Mouse (Mus musculus) embryo, embryonic 11 days (tissue): Measurements from ENCODE around the gene Slco2a1.

ENCODE experiments used
- DNase-seq: peaks from one replicate; pipeline ENCODE4 v3.0.0-alpha.2; 2015

The Slco2a1 gene

DNA sequence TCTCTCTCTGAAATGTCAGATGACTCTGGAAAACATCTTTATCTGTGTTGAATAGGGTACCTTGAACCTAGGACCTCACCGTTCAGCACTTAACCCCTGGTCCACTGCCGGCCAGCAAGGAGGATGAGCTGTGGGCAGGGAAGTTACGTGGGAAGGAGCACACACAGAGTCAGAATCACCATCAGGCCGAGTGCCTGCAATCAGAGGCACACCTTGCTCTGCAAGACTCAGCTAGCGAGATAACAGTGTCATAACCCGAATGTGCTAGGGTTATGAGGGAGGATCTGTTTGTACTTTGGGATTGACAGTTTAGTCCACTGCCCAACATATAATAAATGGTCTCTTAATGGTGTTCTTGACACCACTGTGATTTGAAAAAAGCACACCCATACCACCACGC lies 50.2 kb downstream of the Slco2a1 start:
- DNase-seq: no peak

GRCm38 (mm10) chr9:103040581-103040980 lies 52.1 kb downstream of the Slco2a1 start:
- no peak for DNase-seq

DNA sequence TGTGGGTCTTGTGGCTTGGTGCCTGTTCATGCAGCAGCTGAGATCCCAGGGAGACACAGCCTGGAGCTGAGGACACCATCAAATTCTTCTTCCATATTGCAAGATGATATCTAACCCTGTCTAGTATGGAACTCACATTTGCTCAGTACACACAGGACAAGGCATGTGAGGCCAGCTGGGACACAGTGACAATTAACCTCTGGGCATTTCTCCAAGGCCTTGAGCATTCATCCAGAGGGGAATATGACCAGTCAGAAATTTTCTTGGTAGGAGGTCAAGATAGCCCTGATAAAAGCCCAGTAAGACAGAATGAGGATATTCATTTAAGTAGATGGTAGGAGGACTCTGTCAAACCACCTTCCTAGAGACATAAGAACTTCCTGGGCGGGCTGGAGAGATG lies 56.9 kb downstream of the Slco2a1 start:
- DNase-seq: no peak

GRCm38 (mm10) chr9:103049049-103049511 lies 60.6 kb downstream of the Slco2a1 start:
- DNase-seq: no peak

GRCm38 (mm10) chr9:103053829-103054228 lies 65.3 kb downstream of the Slco2a1 start:
- DNase-seq: no peak

- DNase-seq: peak; percentile 4
These were observed 66.5 kb downstream of the Slco2a1 start for GRCm38 (mm10) chr9:103055061-103055460.

DNA sequence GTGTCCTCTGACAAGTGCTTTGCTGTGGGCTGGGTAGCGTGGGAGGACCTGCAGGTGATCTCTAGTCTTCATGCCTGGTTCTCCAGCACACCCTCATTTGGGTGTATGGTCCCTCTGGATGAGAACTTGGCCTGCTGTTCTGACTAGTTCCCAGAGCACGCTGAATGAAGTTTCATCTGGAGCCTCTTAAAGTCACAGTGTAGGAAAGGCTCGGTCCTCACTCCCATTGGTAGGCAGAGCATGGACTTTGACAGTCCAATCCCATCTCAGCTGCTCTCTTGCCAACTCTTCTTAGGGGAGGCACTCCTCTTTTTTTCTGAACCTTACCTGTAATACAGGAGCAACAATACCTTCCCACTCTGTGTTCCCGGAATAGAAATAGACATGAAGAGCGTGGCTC lies 67.7 kb downstream of the Slco2a1 start:
- no peak for DNase-seq

DNA sequence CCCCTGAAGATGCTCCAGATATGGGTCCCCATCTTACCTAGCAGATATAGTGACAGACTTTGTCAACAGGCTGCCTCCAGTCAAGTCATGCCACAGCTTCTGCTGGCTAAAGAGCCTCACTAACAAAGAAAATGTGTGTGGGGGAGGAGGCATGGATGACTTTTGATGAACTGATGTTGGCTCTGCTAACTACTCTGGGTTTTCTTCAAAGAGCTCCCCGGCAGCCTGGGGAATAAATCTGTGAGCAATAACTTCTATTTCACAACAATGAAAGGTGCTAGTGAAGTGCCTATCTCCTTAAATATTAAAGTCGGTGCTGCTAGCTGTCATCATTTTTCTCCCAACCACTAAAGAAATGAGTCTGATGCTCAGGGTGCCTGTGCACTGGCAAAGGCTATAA lies 72.0 kb downstream of the Slco2a1 start:
- DNase-seq: no peak

DNA sequence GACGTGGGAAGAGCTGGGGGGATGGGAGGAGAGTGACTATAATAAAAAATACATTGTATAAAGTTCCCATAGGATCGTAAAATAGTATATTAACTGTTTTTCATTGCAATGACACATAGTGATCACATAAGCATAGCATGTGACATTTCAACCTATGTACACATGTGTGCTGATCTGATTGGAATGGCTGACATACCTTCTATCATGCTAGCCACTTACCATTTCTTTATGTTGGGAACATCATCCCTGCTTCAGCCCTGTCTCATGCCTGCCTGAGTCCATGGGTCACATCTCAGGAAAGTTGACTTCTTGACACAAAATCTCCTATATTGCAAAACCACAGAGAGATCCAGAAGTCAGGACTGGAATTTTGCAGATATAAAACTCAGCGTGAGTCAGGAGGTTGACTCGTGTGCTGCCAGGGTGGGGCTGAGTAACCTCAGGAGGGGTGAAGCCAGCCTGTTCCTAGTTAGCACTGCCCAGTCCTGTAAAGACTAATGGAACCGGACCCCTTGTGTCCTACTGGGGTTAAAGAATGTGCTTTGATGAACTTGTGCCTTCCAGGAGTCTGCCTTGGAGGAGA lies 73.0 kb downstream of the Slco2a1 start:
- no peak for DNase-seq

- DNase-seq: no peak
These were observed 75.1 kb downstream of the Slco2a1 start for GRCm38 (mm10) chr9:103063591-103063990.

GRCm38 (mm10) chr9:103066845-103067244 lies 78.3 kb downstream of the Slco2a1 start:
- no peak for DNase-seq

GRCm38 (mm10) chr9:103067651-103068050 lies 79.1 kb downstream of the Slco2a1 start:
- DNase-seq: no peak

- DNase-seq: no peak
These were observed 80.3 kb downstream of the Slco2a1 start for GRCm38 (mm10) chr9:103068769-103069168.

DNA sequence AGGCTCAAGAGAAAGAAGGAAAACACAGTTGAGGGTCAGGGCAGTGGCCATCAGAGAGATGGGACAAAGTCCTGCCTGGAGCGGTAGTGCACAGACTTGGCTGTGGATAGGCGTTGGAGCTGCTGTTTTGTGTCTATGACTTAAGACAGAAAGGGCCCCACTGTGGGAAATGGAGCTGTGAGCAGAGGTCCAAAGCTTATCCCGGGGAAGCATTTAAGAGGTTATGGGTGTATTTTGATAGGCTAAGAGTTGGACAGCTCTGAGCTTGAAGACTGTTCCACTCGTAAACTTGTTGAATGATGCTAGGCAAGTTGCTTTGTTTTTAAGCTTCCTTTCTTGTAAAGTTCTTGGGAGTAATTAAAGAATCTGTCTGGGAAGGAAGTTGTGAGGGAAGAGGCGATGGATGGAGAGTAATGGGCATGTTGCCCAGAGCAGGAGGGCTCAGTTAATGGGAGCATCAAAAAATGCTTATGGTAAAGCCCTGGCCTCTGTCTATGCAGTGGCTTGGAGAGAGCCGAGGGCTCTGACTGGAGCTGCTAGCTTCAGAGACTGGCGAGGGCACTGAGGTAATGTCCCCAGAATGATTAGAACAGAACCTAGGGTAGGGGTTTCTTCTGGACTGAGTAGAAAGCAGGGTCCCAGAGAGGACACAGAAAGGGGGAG lies 83.2 kb downstream of the Slco2a1 start:
- DNase-seq: no peak

DNA sequence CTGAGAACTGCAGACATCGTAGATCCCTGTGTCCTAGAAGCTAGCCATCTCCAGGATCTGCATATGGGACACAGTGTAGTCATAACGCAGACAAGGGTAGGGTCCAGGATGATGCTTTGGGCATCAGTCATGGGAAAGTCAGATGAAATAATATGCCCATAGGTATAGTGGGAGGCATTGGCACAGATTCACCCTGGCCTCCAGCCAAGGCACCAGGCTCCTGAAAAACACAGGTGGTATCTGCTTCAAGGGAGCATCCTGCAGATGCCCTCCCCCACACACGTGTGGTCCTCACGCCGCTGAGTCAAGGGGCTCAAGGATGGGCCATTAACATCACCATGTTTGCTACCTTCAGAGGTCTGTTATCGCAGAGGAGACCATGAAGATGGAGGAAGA lies 83.7 kb downstream of the Slco2a1 start:
- DNase-seq: no peak

- DNase-seq: no peak
These were observed 84.5 kb downstream of the Slco2a1 start for GRCm38 (mm10) chr9:103072926-103073515.

DNA sequence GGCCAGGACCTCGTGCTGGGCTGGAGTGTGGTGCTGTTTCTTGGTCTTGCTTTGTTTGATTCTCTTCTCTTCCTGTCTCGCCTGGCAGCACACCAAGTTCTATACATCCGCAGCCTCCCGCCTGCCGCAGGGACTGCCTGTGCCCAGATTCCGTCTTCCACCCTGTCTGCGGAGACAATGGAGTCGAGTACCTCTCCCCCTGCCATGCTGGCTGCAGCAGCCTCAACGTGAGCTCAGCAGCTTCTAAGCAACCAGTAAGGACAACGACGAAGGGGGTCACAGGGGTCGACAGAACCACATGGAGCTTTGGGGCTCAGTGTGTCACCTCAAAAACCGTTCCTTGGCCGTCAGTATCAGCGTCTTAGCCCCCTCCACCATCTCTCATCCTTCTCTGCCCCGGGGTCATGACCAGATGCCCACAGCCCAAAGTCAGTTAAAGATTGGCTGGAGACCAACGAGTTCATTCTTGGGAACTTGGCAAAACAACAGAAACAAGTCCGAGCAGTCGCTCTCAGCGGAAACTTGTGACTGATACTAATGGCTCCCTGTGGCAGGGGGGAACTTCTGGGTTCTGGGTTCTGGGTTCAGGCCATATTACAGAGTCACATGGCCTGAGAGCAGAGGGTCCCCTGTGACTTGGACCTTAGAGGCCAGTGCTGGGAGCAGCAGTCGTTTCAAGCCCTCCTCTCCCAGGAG lies 88.5 kb downstream of the Slco2a1 start:
- no peak for DNase-seq

DNA sequence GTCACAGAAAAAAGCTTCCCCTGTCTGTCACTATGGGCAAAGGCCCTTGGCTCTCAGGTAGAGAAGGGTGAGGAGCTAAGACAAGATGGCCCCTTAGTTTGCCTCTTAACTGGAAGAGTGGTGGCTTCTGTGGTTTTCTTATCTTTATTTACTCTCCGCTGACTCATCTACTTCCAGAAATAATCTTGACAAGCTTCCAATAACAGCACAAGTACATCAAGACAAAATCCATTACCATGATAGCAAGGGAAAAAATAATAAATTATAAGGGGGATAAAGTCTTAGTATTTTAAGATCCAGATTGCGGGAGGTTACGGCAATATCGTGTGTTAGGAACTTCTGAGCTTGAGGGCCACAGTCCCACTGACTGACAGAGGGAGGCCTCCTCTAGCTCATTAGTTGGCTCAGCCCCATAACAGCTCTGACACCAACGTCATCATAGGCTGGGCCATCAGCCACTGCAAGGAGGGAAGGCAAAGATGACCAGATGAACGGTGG lies 89.7 kb downstream of the Slco2a1 start:
- no peak for DNase-seq

- no peak for DNase-seq
These were observed 91.7 kb downstream of the Slco2a1 start for GRCm38 (mm10) chr9:103080211-103080610.

DNA sequence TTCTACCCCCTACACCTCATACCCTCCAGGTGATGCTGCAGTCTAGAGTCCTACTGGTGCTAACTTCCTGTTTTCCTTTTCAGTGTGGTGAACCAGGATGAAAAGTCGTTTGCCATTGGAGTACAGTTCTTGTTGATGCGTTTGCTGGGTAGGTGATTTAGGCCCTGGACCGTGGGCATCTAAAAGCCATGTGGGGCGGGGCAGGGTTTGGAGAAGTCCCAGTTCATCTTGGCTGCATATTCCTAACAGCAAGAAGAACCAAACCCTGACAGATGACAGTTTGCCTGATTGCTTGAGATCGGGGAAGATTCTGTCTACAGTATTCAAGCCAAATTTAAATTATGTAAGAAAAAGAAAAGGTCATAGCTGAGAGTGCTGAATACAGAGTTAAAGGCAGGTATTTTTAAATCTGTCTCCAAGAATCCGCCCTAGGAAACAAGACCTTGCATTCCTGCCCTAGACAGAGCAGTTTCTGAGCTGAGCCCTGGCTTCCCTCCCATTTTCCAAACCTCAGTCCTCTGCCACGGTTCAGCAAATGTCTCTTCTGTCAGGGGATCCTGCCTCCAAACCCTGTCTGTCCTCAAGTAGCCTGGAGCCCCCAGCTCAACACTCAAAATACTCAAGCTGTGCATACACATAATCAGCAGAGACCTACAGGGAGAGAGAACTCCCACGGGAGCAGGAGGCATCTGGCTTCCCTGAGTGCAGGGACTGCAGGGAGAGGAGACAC lies 93.9 kb downstream of the Slco2a1 start:
- no peak for DNase-seq

DNA sequence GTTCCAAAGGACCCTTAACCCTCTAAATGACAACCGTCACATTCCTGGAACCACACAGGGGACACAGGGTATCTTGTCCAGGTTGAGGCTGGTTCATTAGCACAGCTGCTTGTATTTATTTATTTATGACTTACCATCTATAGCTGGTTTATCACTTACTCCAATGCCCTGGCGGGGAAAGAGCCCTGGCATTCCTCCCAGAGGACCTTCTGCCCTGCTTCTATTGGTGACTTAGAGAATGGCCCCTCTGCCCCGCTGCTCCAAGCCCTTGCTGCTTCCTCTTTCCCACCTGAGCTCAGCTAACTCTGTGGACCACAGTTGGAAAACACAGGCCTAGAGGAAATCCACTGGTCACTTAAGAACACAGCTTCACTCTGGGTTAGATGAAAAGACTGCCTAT lies 94.9 kb downstream of the Slco2a1 start:
- no peak for DNase-seq

- DNase-seq: no peak
These were observed 98.2 kb downstream of the Slco2a1 start for GRCm38 (mm10) chr9:103086736-103087135.

GRCm38 (mm10) chr9:103087301-103087700 lies 98.8 kb downstream of the Slco2a1 start:
- DNase-seq: no peak
